Mouse (Mus musculus) hindbrain, postnatal 0 days (tissue): ENCODE results near the gene Rgs3. TPM values are rescaled to one million over a fixed set of nuclear protein-coding genes. Genes with fewer than 3 reads are reported as not detected.
A peak's percentile ranks its signal among the peaks of the same experiment; 100 is the strongest.

Experiments
- ATAC-seq: fragments of 200-750 bp; cut with Nextera tagmentation; 2 replicates; pipeline ENCODE4 v1.8.0; 2017; ENCODE audit warnings: mild to moderate bottlenecking, moderate TSS enrichment, moderate library complexity
- DNase-seq: peaks from one replicate; pipeline ENCODE4 v3.0.0-alpha.2; 2015; ENCODE audit warnings: low spot score
- H3K27ac ChIP-seq: fragments of 300-500 bp; sonication (generic); 2 replicates; pipeline ENCODE4 v1.5.1; 2014; ENCODE audit warnings: mild to moderate bottlenecking
- H3K27me3 ChIP-seq: fragments of 300-500 bp; sonication (generic); 2 replicates; pipeline ENCODE4 v1.6.1; 2014; ENCODE audit warnings: low read length, mixed read lengths; ENCODE audit not compliant: insufficient read depth
- H3K36me3 ChIP-seq: fragments of 300-500 bp; sonication (generic); 2 replicates; pipeline ENCODE4 v1.6.1; 2014; ENCODE audit warnings: low read length, mixed read lengths; ENCODE audit not compliant: insufficient read depth
- H3K4me1 ChIP-seq: fragments of 300-500 bp; sonication (generic); 2 replicates; pipeline ENCODE4 v1.6.1; 2014; ENCODE audit warnings: antibody characterized with exemption, low read length, mixed read lengths; ENCODE audit not compliant: insufficient read depth
- H3K4me2 ChIP-seq: fragments of 300-500 bp; sonication (generic); 2 replicates; pipeline ENCODE4 v1.6.1; 2014; ENCODE audit warnings: low read depth, mild to moderate bottlenecking, low read length, moderate library complexity, mixed read lengths
- H3K4me3 ChIP-seq: fragments of 300-500 bp; sonication (generic); 2 replicates; pipeline ENCODE4 v1.5.1; 2014; ENCODE audit warnings: low read length
- H3K9ac ChIP-seq: fragments of 300-500 bp; sonication (generic); replicated peaks from 2 replicates; pipeline ENCODE4 v1.6.1; 2014; ENCODE audit warnings: mild to moderate bottlenecking, low read length, moderate library complexity, mixed read lengths
- H3K9me3 ChIP-seq: fragments of 300-500 bp; sonication (generic); 2 replicates; pipeline ENCODE4 v1.6.1; 2016; ENCODE audit warnings: low read length, mixed read lengths
- CTCF ChIP-seq: IDR thresholded peaks from 2 replicates; pipeline ENCODE4 v1.5.1; 2016; ENCODE audit warnings: antibody characterized with exemption, control low read depth, low read depth
- WGBS: fragments of 180-500 bp; shearing (Covaris S2); extraction: QIAGEN DNeasy Blood & Tissue Kit; methylation state at CpG from one replicate; pipeline ENCODE4 v1.1.7; 2014; 5-methylcytosine and 5-hydroxymethylcytosine counted together
- polyA plus RNA-seq: library from polyadenylated mRNA; unstranded; fragments of >200 nt; fragmentation: Nextera tagmentation; extraction: Ambion mirVana; gene quantifications from 2 replicates; pipeline ENCODE4 v1.2.1, GENCODE M21; 2015
- total RNA-seq: library from RNA; depleted of rRNA; stranded (reverse); fragments of >200 nt; gene quantifications from 2 replicates; pipeline ENCODE4 v1.2.3, GENCODE M21; 2014

Gene Rgs3
- total and polyA plus RNA-seq, 2 experiments from 2014 or later = 44.6 to 71.9 TPM

- Histone ChIP-seq H3K27ac (no peak overlapping the region), H3K9me3 (no peaks in the 10 kb centered on the region), H3K9ac (no peak overlapping the region), H3K27me3 (no peaks in the 10 kb centered on the region), H3K4me1 (no peaks in the 10 kb centered on the region), H3K4me2 (no peak overlapping the region), H3K4me3 (no peak overlapping the region), H3K36me3 (no peaks in the 10 kb centered on the region)
- TF ChIP-seq CTCF = no peak
- ATAC-seq (no peak), DNase-seq (no peak)
These were observed 14.8 kb upstream of the Rgs3 start for GRCm38 (mm10) chr4:62544801-62545200.

- ATAC-seq (no peak), DNase-seq (no peak)
- Histone ChIP-seq H3K27ac (no peak overlapping the region), H3K9ac (no peak overlapping the region), H3K4me1 (no peaks in the 10 kb centered on the region), H3K9me3 (no peaks in the 10 kb centered on the region), H3K36me3 (no peaks in the 10 kb centered on the region), H3K4me2 (no peak overlapping the region), H3K27me3 (no peaks in the 10 kb centered on the region), H3K4me3 (no peak overlapping the region)
- 89% methylated on average over 7 of the region's 7 CpGs for WGBS
- no peak for TF ChIP-seq CTCF
These were observed 7.7 kb upstream of the Rgs3 start for GRCm38 (mm10) chr4:62551966-62552365.

DNA sequence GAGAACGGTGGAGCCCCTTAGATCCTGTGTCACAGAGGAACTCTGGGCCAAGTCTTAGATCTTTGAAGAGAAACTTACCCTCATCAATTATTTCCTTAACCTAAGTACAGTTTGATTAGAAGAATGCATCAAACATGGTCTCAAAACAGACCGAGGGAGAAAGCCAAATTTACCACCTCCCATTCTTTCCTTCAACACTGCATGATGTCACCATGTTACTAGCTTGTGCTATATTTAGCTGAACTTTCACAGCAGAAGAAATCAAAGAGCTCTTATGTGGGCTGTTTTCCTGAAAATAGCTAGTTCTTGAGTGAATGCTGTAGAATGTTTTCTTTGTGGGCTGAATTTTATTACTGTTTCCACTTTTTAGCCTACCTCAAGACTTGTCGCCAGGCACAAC is 2.2 kb upstream of the Rgs3 start:
- Histone ChIP-seq H3K36me3 (no peaks in the 10 kb centered on the region), H3K27me3 (no peaks in the 10 kb centered on the region), H3K4me3 (no peak overlapping the region), H3K27ac (no peak overlapping the region), H3K9ac (no peak overlapping the region), H3K4me1 (no peaks in the 10 kb centered on the region), H3K4me2 (no peak overlapping the region), H3K9me3 (no peaks in the 10 kb centered on the region)
- DNase-seq (no peak), ATAC-seq (no peak)
- no peak for TF ChIP-seq CTCF
- 67% methylated on average over 3 of the region's 3 CpGs for WGBS

GRCm38 (mm10) chr4:62560963-62561629 is 1.4 kb downstream of the Rgs3 start:
- Histone ChIP-seq H3K9me3 (no peaks in the 10 kb centered on the region), H3K27ac (no peak overlapping the region), H3K4me2 (no peak overlapping the region), H3K4me3 (no peak overlapping the region), H3K27me3 (no peaks in the 10 kb centered on the region), H3K36me3 (no peaks in the 10 kb centered on the region), H3K4me1 (no peaks in the 10 kb centered on the region), H3K9ac (no peak overlapping the region)
- TF ChIP-seq CTCF = peak; percentile 87
- ATAC-seq (peak; percentile 81), DNase-seq (peak; percentile 93)
- 24% methylated on average over 4 of the region's 4 CpGs for WGBS

- Histone ChIP-seq H3K9me3 (no peaks in the 10 kb centered on the region), H3K27me3 (no peaks in the 10 kb centered on the region), H3K4me2 (no peak overlapping the region), H3K9ac (no peak overlapping the region), H3K27ac (no peak overlapping the region), H3K4me1 (no peaks in the 10 kb centered on the region; the same call in 1 of the 2 replicates), H3K4me3 (no peak overlapping the region), H3K36me3 (no peaks in the 10 kb centered on the region)
- TF ChIP-seq CTCF = no peak
- ATAC-seq (peak; percentile 36; the same call in 1 of the 2 replicates), DNase-seq (no peak)
- WGBS = 35% methylated on average over 3 of the region's 3 CpGs
These were observed 2.0 kb downstream of the Rgs3 start for GRCm38 (mm10) chr4:62561630-62562001.

DNA sequence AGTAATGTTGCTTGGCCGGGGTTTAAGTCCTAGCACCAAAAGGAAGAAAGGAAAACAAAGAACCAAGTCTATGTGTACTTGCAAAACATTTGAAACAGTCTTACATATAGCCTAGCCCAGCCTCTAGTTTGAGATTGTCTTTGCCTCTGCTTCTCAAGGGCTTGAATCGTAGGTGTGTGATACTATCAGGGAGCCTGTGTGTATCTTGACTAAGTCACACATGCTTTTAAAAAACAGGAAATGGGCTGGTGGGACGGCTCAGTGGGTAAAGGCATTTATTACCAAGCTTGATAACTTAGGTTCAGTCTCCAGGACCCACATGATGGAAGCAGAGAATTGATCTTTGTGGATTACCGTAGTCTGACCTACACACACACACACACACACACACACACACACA is 2.4 kb downstream of the Rgs3 start:
- ATAC-seq (no peak), DNase-seq (no peak)
- TF ChIP-seq CTCF = no peak
- Histone ChIP-seq H3K9ac (no peak overlapping the region), H3K4me3 (no peak overlapping the region), H3K4me1 (no peaks in the 10 kb centered on the region; the same call in 1 of the 2 replicates), H3K36me3 (no peaks in the 10 kb centered on the region), H3K27ac (no peak overlapping the region), H3K27me3 (no peaks in the 10 kb centered on the region), H3K4me2 (no peak overlapping the region), H3K9me3 (no peaks in the 10 kb centered on the region)
- 71% methylated on average over 4 of the region's 4 CpGs for WGBS

- Histone ChIP-seq H3K27me3 (no peaks in the 10 kb centered on the region), H3K9ac (no peak overlapping the region), H3K4me1 (no peaks in the 10 kb centered on the region; the same call in 1 of the 2 replicates), H3K4me2 (no peak overlapping the region), H3K9me3 (no peaks in the 10 kb centered on the region), H3K36me3 (no peaks in the 10 kb centered on the region), H3K4me3 (no peak overlapping the region), H3K27ac (no peak overlapping the region)
- no peak for DNase-seq
- TF ChIP-seq CTCF = no peak
- ATAC-seq = no peak
- WGBS = 89% methylated on average over 4 of the region's 4 CpGs
These were observed 6.9 kb downstream of the Rgs3 start for GRCm38 (mm10) chr4:62566530-62566929.
